Mouse (Mus musculus) left cerebral cortex, adult 11 months (tissue): Measurements from ENCODE around the gene Nbeal1.
A peak's percentile ranks its signal among the peaks of the same experiment; 100 is the strongest.
"Not testable (repeated sequence)": the region's sequence is repeated elsewhere in the genome, so short reads cannot be mapped to it uniquely, and the experiment has no call there.

Source experiments
- DNase-seq: peaks from one replicate; pipeline ENCODE4 v3.0.0; 2022; ENCODE audit warnings: low spot score

The Nbeal1 gene

GRCm38 (mm10) chr1:60179932-60180783, at the start of gene Nbeal1:
Gene Nbeal1, plus strand, starts transcription at chr1:60180599.
- peak; percentile 95 for DNase-seq

- DNase-seq: no peak
These were observed 43.1 kb upstream of the Nbeal1 start for GRCm38 (mm10) chr1:60137346-60137745.

- no peak for DNase-seq
These were observed 27.7 kb upstream of the Nbeal1 start for GRCm38 (mm10) chr1:60152700-60153099.

GRCm38 (mm10) chr1:60156651-60157050, 23.7 kb upstream of the Nbeal1 start:
- no peak for DNase-seq

GRCm38 (mm10) chr1:60158411-60158810, 22.0 kb upstream of the Nbeal1 start:
- DNase-seq: no peak

- DNase-seq: no peak
These were observed 16.7 kb upstream of the Nbeal1 start for GRCm38 (mm10) chr1:60163676-60164075.

GRCm38 (mm10) chr1:60169626-60170025, 10.8 kb upstream of the Nbeal1 start:
- no peak for DNase-seq

GRCm38 (mm10) chr1:60170251-60170650, 10.1 kb upstream of the Nbeal1 start:
- DNase-seq: no peak

GRCm38 (mm10) chr1:60173119-60173518, 7.3 kb upstream of the Nbeal1 start:
- DNase-seq: no peak

- DNase-seq: not testable (repeated sequence)
These were observed 2.6 kb upstream of the Nbeal1 start for GRCm38 (mm10) chr1:60177814-60178213.

GRCm38 (mm10) chr1:60179376-60179775, 1.0 kb upstream of the Nbeal1 start:
- no peak for DNase-seq

GRCm38 (mm10) chr1:60180784-60181221, 404 bp downstream of the Nbeal1 start:
- peak; percentile 9 for DNase-seq

GRCm38 (mm10) chr1:60188454-60188853, 8.1 kb downstream of the Nbeal1 start:
- no peak for DNase-seq

GRCm38 (mm10) chr1:60196813-60197212, 16.4 kb downstream of the Nbeal1 start:
- DNase-seq: no peak

- no peak for DNase-seq
These were observed 18.6 kb downstream of the Nbeal1 start for GRCm38 (mm10) chr1:60199006-60199405.

GRCm38 (mm10) chr1:60236261-60236660, 55.9 kb downstream of the Nbeal1 start:
- no peak for DNase-seq

GRCm38 (mm10) chr1:60240430-60240829, 60.0 kb downstream of the Nbeal1 start:
- DNase-seq: no peak

GRCm38 (mm10) chr1:60268113-60268512, 87.7 kb downstream of the Nbeal1 start:
- no peak for DNase-seq

GRCm38 (mm10) chr1:60269314-60269713, 88.9 kb downstream of the Nbeal1 start:
- no peak for DNase-seq

- no peak for DNase-seq
These were observed 92.1 kb downstream of the Nbeal1 start for GRCm38 (mm10) chr1:60272471-60272870.

- DNase-seq: no peak
These were observed 113.5 kb downstream of the Nbeal1 start for GRCm38 (mm10) chr1:60293921-60294320.

- peak; percentile 87 for DNase-seq
These were observed 162.6 kb downstream of the Nbeal1 start, which contains the start of gene Cyp20a1 for GRCm38 (mm10) chr1:60342808-60343629. Gene Cyp20a1, plus strand, starts transcription at chr1:60343323.
